Mouse (Mus musculus) monocyte, adult 2 months (primary cell): Measurements from ENCODE around the gene Fut2.

Experiments
- DNase-seq, 2 experiments: peaks; one replicate each; pipeline ENCODE4 v3.0.0; 2022; ENCODE audit warnings: low spot score in 2 of 2, low read depth in 1 of 2

The Fut2 gene

DNA sequence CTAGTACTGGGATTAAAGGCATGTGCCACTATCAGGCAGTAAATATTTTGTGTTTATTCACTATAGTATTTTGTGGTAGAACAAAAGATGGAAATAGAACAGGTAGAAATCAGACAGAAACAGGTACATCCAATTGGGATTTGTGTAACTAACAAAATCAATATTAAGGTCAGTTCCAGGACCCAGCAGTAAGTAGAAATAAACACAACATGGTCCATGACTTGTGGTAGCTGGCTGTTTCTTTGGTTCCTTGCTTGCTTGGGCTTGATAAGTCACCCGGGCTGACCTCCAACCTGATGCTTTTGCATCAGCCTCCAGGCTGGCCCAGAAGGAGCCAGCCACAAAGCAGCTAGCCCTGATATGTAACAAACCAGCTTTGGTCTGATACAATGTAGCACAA lies 56.7 kb downstream of the Fut2 start:
- no peak for DNase-seq

- no peak for DNase-seq
Measured at GRCm38 (mm10) chr7:45605704-45606289, 60.4 kb downstream of the Fut2 start.

DNA sequence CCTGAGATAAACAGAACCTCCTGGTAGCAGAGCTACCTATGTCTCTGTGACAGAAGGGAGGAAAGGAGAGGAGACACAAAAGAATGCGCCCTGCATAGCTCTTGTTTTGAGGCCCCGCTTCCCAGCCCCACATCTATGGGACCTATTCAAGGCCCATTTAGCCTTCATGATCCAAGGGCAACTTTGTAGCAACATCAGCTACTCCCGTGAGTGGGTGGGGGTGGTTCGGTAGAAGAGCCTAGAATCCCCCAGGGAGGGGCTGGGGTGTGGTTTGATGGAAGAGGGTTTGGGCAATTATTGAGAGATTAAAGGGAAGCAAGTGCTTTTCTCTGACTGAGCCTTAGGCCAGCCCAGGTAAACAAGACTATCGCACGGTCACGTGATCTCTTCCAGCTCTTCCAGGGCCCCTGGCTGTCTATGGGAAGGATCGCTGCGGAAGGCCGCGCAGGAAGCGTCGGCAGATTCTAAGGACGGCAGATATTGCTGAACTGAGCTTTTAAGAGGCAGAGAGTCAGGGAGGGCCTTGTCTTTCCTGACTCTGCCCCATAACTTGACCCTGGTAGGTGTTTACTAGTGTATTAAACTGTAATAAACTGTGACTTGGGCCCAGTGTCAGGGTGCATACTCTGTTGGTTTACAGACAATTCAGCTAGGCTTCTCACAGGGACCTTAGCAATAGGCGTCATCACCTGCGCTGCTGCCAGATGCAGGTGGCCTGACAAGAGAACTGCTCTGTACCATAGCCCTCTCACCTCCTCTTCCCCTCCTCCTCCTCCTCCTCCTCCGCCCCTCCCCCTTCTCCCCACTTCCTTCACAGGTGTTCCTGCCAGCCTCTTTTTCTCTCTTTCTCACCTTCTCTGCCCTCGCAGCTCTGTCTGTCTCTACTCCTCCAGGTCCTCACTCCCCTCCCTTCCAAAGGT lies 67.0 kb downstream of the Fut2 start:
- no peak for DNase-seq
